Mouse (Mus musculus) adrenal gland, adult 2 months (tissue): ENCODE data around the gene Kcne4. TPM values are rescaled to one million over a fixed set of nuclear protein-coding genes. Genes with fewer than 3 reads are reported as not detected.

Source experiments
- DNase-seq: peaks from one replicate; pipeline ENCODE4 v3.0.0; 2021
- polyA plus RNA-seq: library from polyadenylated mRNA; depleted of rRNA; stranded (reverse); fragments of >200 nt; gene quantifications from 2 replicates; pipeline ENCODE4 v1.2.3, GENCODE M21; 2012; rRNA removed
- total RNA-seq, 2 experiments: library from RNA; stranded (reverse); gene quantifications; 2 replicates each; pipeline ENCODE4 v1.2.3; 2021

Kcne4 gene
- total and polyA plus RNA-seq, 3 experiments: 0.98 to 8.2 (median 3.2) TPM

GRCm38 (mm10) chr1:78860056-78860455 is 43.5 kb downstream of the Kcne4 start:
- DNase-seq: peak; percentile 16

- DNase-seq: peak; percentile 10
These were observed 45.7 kb downstream of the Kcne4 start for GRCm38 (mm10) chr1:78862281-78862680.

GRCm38 (mm10) chr1:78863833-78864232 is 47.3 kb downstream of the Kcne4 start:
- peak; percentile 30 for DNase-seq

- DNase-seq: peak; percentile 63
These were observed 47.8 kb downstream of the Kcne4 start for GRCm38 (mm10) chr1:78864351-78864750.

GRCm38 (mm10) chr1:78864799-78865346 is 48.3 kb downstream of the Kcne4 start:
- no peak for DNase-seq

- no peak for DNase-seq
These were observed 49.4 kb downstream of the Kcne4 start for GRCm38 (mm10) chr1:78865991-78866390.

- no peak for DNase-seq
These were observed 49.9 kb downstream of the Kcne4 start for GRCm38 (mm10) chr1:78866455-78866854.

Other genes with a start within 250 kb of the Kcne4 start
- 10 to 100 TPM; 19.6 to 38.1 TPM for gene Acsl3, start 158.9 kb upstream of the Kcne4 start, total RNA-seq
- gene Acsl3, start 158.9 kb upstream of the Kcne4 start, polyA plus RNA-seq: 3.5 and 4.3 TPM in 2 replicates
- 1 to 10 TPM; 3.4 to 3.5 TPM for gene Utp14b, start 158.7 kb upstream of the Kcne4 start, total RNA-seq
- gene Utp14b, start 158.7 kb upstream of the Kcne4 start, polyA plus RNA-seq: 0.08 and 0.12 TPM in 2 replicates